Mouse (Mus musculus) cerebellum, adult 18-20 months (tissue): Measurements from ENCODE around the gene Gm8068.
"Not testable (repeated sequence)": the region's sequence is repeated elsewhere in the genome, so short reads cannot be mapped to it uniquely, and the experiment has no call there.

Experiments
- DNase-seq, 2 experiments: peaks; one replicate each; pipeline ENCODE4 v3.0.0; 2021

The Gm8068 gene

DNA sequence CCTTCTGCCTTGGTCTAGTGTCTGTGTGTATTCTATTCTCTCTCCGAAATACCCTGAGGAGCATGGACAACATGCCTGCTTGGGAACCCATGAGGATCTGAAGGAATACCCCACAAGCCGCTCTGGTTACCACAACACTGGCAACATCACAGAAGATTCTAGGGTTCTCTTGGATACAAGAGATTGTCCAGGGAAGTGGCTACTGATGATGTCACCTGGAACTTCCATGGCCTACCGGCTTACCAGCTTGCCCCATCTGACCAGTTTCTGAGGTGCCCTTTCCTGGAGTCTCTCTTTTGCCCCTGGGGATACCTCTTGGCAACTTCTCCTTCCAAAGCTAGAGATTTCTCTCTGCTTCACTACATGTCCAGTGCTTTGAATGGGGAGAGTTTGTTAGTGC is at the start of gene Gm8068:
Gene Gm8068 (minus strand): TSS at position 101 of the 400 bp plus-strand sequence.
- DNase-seq, result not testable (repeated sequence)

DNA sequence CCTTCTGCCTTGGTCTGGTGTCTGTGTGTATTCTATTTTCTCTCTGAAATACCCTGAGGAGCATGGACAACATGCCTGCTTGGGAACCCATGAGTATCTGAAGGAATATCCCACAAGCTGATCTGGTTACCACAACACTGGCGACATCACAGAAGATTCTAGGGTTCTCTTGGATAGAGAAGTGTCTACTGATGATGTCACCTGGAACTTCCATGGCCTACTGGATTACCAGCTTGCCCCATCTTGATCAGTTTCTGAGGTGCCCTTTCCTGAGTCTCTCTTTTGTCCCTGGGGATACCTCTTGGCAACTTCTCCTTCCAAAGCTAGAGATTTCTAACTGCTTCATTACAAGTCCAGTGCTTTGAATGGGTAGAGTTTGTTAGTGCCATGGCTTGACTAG is 48.8 kb upstream of the Gm8068 start, which contains the start of gene Gm7929:
Gene Gm7929 (minus strand): TSS at position 101 of the 400 bp plus-strand sequence.
- DNase-seq, result not testable (repeated sequence)

DNA sequence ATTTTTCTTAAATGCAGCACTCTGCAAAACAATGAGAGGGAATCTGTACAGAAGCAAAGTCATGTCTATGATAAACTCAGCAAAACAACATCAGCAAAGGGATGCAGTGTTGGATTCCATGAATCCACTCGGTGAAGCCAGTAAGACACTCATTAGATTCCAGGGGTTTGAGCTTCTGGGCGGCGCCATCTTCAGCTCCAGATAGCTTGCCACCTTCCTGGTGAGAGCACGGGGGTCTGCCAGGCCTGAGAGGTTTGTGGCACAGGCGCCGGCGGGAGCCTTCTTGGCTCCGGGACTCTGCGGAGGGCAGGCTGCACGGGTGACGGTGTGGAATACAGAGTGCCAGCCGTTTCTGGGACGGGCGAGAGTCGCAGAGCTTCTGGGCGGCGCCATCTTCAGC is 21.8 kb upstream of the Gm8068 start:
- not testable (repeated sequence) for DNase-seq

DNA sequence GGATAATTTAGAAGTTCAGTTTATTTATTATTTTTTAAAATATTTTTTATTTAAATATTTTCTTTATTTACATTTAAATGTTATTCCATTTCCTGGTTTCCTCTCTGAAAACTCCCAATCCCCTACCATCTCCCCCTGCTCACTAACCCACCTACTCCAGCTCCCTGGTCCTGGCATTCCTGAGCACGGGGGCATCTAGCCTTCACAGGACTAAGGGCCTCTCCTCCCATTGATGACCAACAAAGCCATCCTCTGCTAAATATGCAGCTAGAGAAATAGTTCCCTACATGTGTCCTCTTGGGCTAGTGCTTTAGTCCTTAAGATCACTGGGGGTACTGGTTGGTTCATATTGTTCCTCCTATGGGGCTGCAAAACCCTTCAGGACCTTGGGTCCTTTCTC is 15.5 kb upstream of the Gm8068 start:
- DNase-seq, result not testable (repeated sequence)

DNA sequence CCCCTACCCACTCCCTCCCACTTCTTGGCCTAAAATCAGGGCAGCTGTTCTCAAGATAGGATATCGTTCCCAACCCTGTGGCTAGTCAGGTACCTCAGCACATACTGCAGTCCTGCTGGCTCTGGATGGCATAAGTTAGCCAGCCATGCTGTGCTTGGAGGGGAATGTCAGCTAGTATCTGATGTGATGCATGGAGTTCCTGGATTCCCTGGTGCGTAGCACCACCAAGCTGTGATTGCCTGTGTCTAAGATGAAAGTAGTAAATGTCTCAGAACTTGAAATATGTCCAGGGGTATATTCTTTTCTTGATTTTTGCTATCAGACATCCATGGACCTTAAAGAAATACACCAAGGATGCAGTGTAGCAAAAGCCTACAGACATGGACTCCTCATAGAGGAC is 53.5 kb downstream of the Gm8068 start:
- not testable (repeated sequence) for DNase-seq
